Mouse (Mus musculus): Measurements from ENCODE around the gene Tmie. TPM values are rescaled to one million over a fixed set of nuclear protein-coding genes. Genes with fewer than 3 reads are reported as not detected.

The Tmie gene
- polyA plus RNA-seq (2012; rRNA removed) (0.61 and 0.85 TPM in 2 replicates), polyA plus RNA-seq (2014; fragmentation: Nextera tagmentation; extraction: Ambion mirVana) (0.37 and 0.52 TPM in 2 replicates)

DNA sequence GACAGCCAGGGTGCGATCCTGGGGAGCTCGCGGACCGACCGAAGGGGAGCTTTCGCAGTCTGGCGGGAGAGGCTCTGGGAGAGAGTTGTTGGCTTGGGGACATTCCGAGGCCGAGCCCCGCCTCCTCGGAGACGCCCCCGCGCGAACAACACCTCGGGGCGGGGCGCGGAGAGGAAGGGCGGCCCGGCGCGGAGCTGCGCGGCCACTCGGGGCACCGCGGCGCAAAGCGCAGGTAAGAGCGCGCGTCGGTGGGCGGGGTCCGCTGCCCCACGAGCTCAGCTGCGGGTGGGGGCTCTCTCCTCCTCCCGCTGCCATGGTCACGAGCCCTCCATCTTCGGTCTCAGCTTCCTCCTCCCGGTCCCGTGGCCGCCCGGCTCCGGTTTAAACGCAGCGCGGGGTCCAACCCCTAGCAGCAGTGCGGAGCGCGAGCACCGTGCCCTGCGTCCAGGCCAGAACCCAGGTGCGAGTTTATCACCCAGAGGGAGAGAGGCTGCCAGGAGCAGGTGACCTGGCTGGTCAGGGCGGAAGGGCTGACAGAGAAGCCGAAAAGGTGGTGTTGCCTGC lies at the start of gene Tmie:
Gene Tmie, minus strand, starts transcription at position 116 of the 564 bp plus-strand sequence.
- Histone ChIP-seq H3K4me3 (replicated peaks; ENCODE audit: low read length) (peak within 1 kb of the TSS; percentile 58), H3K4me1 (ENCODE audit: control insufficient read depth, insufficient read depth, low read length) (peaks cover 12% of the 10 kb centered on the region; the same call in 1 of the 2 replicates), H3K36me3 (ENCODE audit: control insufficient read depth, insufficient read depth, low read length) (no peaks in the 10 kb centered on the region), H3K9ac (ENCODE audit: low read depth, low read length, severe bottlenecking) (peak within 1 kb of the TSS; percentile 57), H3K27ac (replicated peaks; ENCODE audit: low read depth, low read length) (no peak within 1 kb of the TSS), H3K9me3 (ENCODE audit: control insufficient read depth, low read length) (no peaks in the 10 kb centered on the region), H3K27me3 (ENCODE audit: control insufficient read depth, insufficient read depth, low read length) (peaks cover 11% of the 10 kb centered on the region; the same call in 1 of the 2 replicates), H3K4me2 (replicated peaks; ENCODE audit: low read depth, low read length, severe bottlenecking) (peak within 1 kb of the TSS; percentile 93)
- DNase-seq (ENCODE audit: low spot score): peak; percentile 33
- ATAC-seq (ENCODE audit: low FRiP score, low read depth): peak; percentile 82
- WGBS: under 1% methylated on average over 39 of the region's 57 CpGs
- no peak for TF ChIP-seq POLR2A (IDR thresholded peaks at IDR 0.05; ENCODE audit: borderline replicate concordance, extremely low read depth, insufficient read depth, insufficient read length)

DNA sequence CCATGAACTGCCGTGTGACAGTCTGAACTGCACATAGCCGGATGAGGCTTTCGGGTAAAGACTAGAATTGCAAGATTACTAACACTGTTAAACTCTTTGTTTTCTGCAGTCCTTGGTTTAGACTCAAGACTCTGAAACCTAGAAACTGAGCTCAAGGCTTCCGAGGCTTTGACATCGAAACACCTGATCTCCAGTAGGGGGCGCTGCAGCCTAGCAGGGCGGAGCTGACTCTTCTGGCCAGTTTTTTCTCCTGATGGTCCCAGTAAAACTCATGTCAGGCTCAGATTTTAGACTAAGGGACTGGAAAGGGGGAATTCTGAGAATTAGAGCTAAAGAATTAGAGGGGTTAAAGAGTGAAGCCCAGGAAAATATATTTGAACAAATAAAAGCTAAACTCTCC lies 42.8 kb upstream of the Tmie start:
- Histone ChIP-seq H3K4me1 (ENCODE audit: control insufficient read depth, insufficient read depth, low read length) (no peaks in the 10 kb centered on the region), H3K27me3 (ENCODE audit: control insufficient read depth, insufficient read depth, low read length) (no peaks in the 10 kb centered on the region), H3K36me3 (ENCODE audit: control insufficient read depth, insufficient read depth, low read length) (no peaks in the 10 kb centered on the region), H3K9me3 (ENCODE audit: control insufficient read depth, low read length) (no peaks in the 10 kb centered on the region), H3K4me3 (replicated peaks; ENCODE audit: low read length) (no peak overlapping the region), H3K4me2 (replicated peaks; ENCODE audit: low read depth, low read length, severe bottlenecking) (no peak overlapping the region), H3K9ac (ENCODE audit: low read depth, low read length, severe bottlenecking) (no peak overlapping the region), H3K27ac (replicated peaks; ENCODE audit: low read depth, low read length) (no peak overlapping the region)
- TF ChIP-seq POLR2A (IDR thresholded peaks at IDR 0.05; ENCODE audit: borderline replicate concordance, extremely low read depth, insufficient read depth, insufficient read length): no peak
- WGBS: 14% methylated on average over 7 of the region's 7 CpGs
- no peak for ATAC-seq (ENCODE audit: low FRiP score, low read depth)
- DNase-seq (ENCODE audit: low spot score): peak; percentile 73

DNA sequence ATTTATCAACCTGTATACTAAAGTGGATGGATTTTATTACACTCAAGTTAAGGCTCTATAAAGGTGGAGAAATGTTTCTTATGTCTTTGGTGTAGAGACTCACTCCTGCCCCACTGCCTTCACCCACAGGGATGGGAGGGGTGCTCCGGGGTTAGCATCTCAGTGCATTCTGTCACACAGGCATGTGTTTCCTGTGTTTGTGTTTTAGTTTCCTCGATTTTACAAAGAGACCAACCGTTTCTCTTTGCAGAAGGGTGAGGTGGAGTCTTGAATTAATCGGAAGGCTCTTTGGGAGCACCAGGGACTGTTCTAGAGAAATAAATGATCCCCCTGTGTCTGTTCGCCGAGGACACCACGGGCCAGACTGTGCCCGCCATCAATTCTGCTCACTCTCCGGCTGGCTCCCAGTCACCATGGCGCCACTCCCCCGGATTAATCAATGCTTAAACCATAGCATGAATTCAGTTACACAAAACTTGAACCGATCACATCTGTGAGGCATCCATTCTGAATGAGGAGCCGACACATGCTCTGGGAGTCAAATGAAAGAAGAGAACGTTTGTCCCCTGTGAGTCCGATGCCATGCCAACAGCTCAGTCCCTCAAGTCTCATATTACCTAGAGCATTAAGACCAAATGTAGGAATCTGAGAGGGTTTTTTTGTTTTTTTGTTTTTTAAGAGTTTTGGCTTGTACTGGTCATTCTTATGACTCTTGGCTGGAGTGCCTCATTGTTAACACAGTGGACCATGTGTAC lies 40.9 kb upstream of the Tmie start:
- ATAC-seq (ENCODE audit: low FRiP score, low read depth): no peak; the same call in 1 of the 2 replicates
- no peak for DNase-seq (ENCODE audit: low spot score)
- no peaks in the 10 kb centered on the region for H3K27me3 ChIP-seq (ENCODE audit: control insufficient read depth, insufficient read depth, low read length)
- H3K27ac ChIP-seq (replicated peaks; ENCODE audit: low read depth, low read length): no peak overlapping the region
- TF ChIP-seq POLR2A (IDR thresholded peaks at IDR 0.05; ENCODE audit: borderline replicate concordance, extremely low read depth, insufficient read depth, insufficient read length): no peak
- H3K4me3 ChIP-seq (replicated peaks; ENCODE audit: low read length): no peak overlapping the region
- no peaks in the 10 kb centered on the region for H3K4me1 ChIP-seq (ENCODE audit: control insufficient read depth, insufficient read depth, low read length)
- no peak overlapping the region for H3K9ac ChIP-seq (ENCODE audit: low read depth, low read length, severe bottlenecking)
- no peaks in the 10 kb centered on the region for H3K36me3 ChIP-seq (ENCODE audit: control insufficient read depth, insufficient read depth, low read length)
- no peak overlapping the region for H3K4me2 ChIP-seq (replicated peaks; ENCODE audit: low read depth, low read length, severe bottlenecking)
- no peaks in the 10 kb centered on the region for H3K9me3 ChIP-seq (ENCODE audit: control insufficient read depth, low read length)
- 64% methylated on average over 15 of the region's 15 CpGs for WGBS

DNA sequence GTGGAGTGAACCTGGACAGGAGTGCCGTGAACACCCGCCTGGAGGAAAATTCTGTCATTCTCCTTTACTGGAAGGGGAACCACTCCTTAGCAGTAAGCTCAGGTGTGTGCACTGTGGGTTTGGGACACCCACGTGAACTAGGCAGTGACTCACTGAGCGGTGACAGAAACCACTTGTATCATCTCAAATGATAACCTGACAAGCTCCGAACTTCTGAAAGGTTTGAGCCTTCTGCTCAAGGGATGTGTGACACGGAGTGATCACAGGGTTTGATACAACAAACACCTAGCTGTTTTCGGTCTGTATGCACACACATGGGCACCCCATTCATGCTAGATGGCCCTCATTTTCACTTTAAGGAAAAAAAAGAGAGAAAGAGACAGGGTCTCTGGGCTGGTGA lies 36.9 kb upstream of the Tmie start, which contains the start of gene Fam240a:
Gene Fam240a, minus strand, starts transcription at position 76 of the 400 bp plus-strand sequence.
- H3K27me3 ChIP-seq (ENCODE audit: control insufficient read depth, insufficient read depth, low read length): no peaks in the 10 kb centered on the region
- no peak within 1 kb of the TSS for H3K4me3 ChIP-seq (replicated peaks; ENCODE audit: low read length)
- H3K36me3 ChIP-seq (ENCODE audit: control insufficient read depth, insufficient read depth, low read length): no peaks in the 10 kb centered on the region
- no peaks in the 10 kb centered on the region for H3K4me1 ChIP-seq (ENCODE audit: control insufficient read depth, insufficient read depth, low read length)
- H3K9me3 ChIP-seq (ENCODE audit: control insufficient read depth, low read length): no peaks in the 10 kb centered on the region
- no peak for DNase-seq (ENCODE audit: low spot score)
- no peak within 1 kb of the TSS for H3K27ac ChIP-seq (replicated peaks; ENCODE audit: low read depth, low read length)
- WGBS: 90% methylated on average over 7 of the region's 7 CpGs
- no peak within 1 kb of the TSS for H3K4me2 ChIP-seq (replicated peaks; ENCODE audit: low read depth, low read length, severe bottlenecking)
- H3K9ac ChIP-seq (ENCODE audit: low read depth, low read length, severe bottlenecking): no peak within 1 kb of the TSS
- ATAC-seq (ENCODE audit: low FRiP score, low read depth): no peak
- no peak for TF ChIP-seq POLR2A (IDR thresholded peaks at IDR 0.05; ENCODE audit: borderline replicate concordance, extremely low read depth, insufficient read depth, insufficient read length)

DNA sequence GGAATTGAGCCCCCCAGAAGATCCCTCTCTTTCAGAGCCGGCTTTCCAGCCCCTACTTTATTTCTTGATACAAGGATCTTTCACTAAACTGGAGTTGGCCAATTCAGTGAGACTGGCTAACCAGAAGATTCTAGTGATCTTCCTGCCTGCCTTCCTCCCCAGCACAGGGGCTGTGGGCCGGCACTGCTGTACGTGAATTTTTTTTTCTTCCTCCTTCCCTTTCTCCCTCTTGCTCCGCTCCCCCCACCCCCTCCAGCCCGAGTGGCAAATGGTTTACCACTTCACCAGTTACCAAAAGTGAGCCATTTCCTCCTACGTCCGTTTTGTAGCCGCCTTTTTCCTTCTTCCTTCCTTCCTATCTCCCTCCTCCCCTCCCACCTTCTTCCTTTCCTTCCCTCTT lies 35.6 kb upstream of the Tmie start:
- Histone ChIP-seq H3K4me2 (replicated peaks; ENCODE audit: low read depth, low read length, severe bottlenecking) (no peak overlapping the region), H3K27ac (replicated peaks; ENCODE audit: low read depth, low read length) (no peak overlapping the region), H3K27me3 (ENCODE audit: control insufficient read depth, insufficient read depth, low read length) (no peaks in the 10 kb centered on the region), H3K4me1 (ENCODE audit: control insufficient read depth, insufficient read depth, low read length) (no peaks in the 10 kb centered on the region), H3K36me3 (ENCODE audit: control insufficient read depth, insufficient read depth, low read length) (no peaks in the 10 kb centered on the region), H3K9me3 (ENCODE audit: control insufficient read depth, low read length) (no peaks in the 10 kb centered on the region), H3K4me3 (replicated peaks; ENCODE audit: low read length) (no peak overlapping the region), H3K9ac (ENCODE audit: low read depth, low read length, severe bottlenecking) (no peak overlapping the region)
- 66% methylated on average over 8 of the region's 8 CpGs for WGBS
- no peak for DNase-seq (ENCODE audit: low spot score)
- ATAC-seq (ENCODE audit: low FRiP score, low read depth): no peak
- TF ChIP-seq POLR2A (IDR thresholded peaks at IDR 0.05; ENCODE audit: borderline replicate concordance, extremely low read depth, insufficient read depth, insufficient read length): no peak

All from limb, embryonic 14.5 days (tissue).